Mouse (Mus musculus) small intestine, adult 2 months (tissue): Measurements from ENCODE around the gene Pa2g4. TPM values are rescaled to one million over a fixed set of nuclear protein-coding genes. Genes with fewer than 3 reads are reported as not detected.
"Not testable (repeated sequence)": the region's sequence is repeated elsewhere in the genome, so short reads cannot be mapped to it uniquely, and the experiment has no call there.

Source experiments
- H3K27ac ChIP-seq: fragments of 200-500 bp; 2 replicates; pipeline ENCODE4 v1.5.1; 2012; ENCODE audit warnings: low read depth, low read length, control low read depth, inconsistent platforms; ENCODE audit not compliant: insufficient read depth
- H3K27me3 ChIP-seq: fragments of 200-500 bp; 2 replicates; pipeline ENCODE4 v1.6.1; 2012; ENCODE audit warnings: mild to moderate bottlenecking, moderate library complexity, low read length, inconsistent platforms; ENCODE audit not compliant: control insufficient read depth, insufficient read depth
- H3K36me3 ChIP-seq: fragments of 200-500 bp; 2 replicates; pipeline ENCODE4 v1.6.1; 2012; ENCODE audit warnings: mild to moderate bottlenecking, low read length, control low read depth, inconsistent platforms; ENCODE audit not compliant: control insufficient read depth, insufficient read depth
- H3K4me1 ChIP-seq: fragments of 200-500 bp; 2 replicates; pipeline ENCODE4 v1.6.1; 2012; ENCODE audit warnings: low read length, inconsistent platforms, mixed read lengths; ENCODE audit not compliant: control insufficient read depth, insufficient read depth, insufficient read length
- H3K4me3 ChIP-seq: fragments of 200-500 bp; 2 replicates; pipeline ENCODE4 v1.5.1; 2012; ENCODE audit warnings: low read depth, mild to moderate bottlenecking, control low read depth, inconsistent platforms, low read length, moderate library complexity
- CTCF ChIP-seq: fragments of 200-500 bp; IDR thresholded peaks from 2 replicates; pipeline ENCODE4 v1.5.1; 2012; ENCODE audit warnings: low read depth, mild to moderate bottlenecking, control low read depth, inconsistent platforms, low read length, moderate library complexity, mixed read lengths; ENCODE audit not compliant: insufficient replicate concordance, insufficient read length; ENCODE audit errors: extremely low read depth
- POLR2A ChIP-seq: fragments of 200-500 bp; IDR thresholded peaks from 2 replicates; pipeline ENCODE4 v1.6.1; 2012; ENCODE audit warnings: low read depth, mild to moderate bottlenecking, control low read depth, inconsistent platforms, low read length, moderate library complexity
- WGBS: fragments of 180-500 bp; shearing (Covaris S2); methylation state at CpG from one replicate; pipeline ENCODE4 v1.1.7; 2018; 5-methylcytosine and 5-hydroxymethylcytosine counted together
- polyA plus RNA-seq: library from polyadenylated mRNA; depleted of rRNA; stranded (reverse); fragments of >200 nt; gene quantifications from 2 replicates; pipeline ENCODE4 v1.2.3, GENCODE M21; 2012

Pa2g4 gene
- polyA plus RNA-seq, 1 experiment: 6.9 TPM

DNA sequence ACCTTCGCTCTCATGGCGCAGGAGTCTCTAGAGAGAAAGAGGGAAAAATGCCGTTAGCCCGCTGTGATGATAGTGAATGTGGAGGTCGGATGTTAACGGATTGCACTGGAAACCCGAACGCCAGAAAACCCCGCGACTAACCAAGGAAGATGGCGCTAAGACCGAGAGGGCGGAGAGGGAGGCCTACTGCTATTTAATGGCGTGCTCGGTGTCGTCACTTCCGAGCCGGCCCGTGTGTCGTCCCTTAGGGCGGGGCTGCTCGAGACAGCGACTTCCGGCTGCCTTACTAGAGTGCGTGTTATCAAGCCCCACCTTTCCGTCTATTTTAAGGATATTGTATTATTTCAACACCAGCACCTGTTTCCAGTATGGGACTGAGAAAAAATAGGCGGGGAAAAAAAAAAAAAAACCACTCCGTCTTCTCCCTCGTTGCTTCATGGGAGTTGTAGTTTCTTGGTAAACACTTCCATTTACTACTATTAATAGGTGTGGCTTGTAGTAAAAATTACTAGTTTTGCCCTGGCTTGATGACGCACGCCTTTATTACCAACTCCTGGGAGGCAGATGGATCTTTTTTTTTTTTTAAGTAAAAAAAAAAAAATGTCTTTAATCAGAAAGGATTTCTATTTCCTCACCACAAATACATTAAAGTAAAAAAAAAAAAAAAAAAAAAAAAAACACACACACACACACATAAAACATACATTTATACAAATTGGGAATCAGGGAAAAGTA lies 16.7 kb downstream of the Pa2g4 start, which contains the start of gene Rpl41:
Gene Rpl41 (minus strand): TSS at position 359 of the 735 bp plus-strand sequence.
- H3K4me3 ChIP-seq: peak within 1 kb of the TSS; percentile 85
- H3K36me3 ChIP-seq: peaks cover 13% of the 10 kb centered on the region
- H3K27ac ChIP-seq: peak within 1 kb of the TSS; percentile 73
- no peaks in the 10 kb centered on the region for H3K27me3 ChIP-seq
- H3K4me1 ChIP-seq: peaks cover 2% of the 10 kb centered on the region; the same call in 1 of the 2 replicates
- peak; percentile 95 for TF ChIP-seq POLR2A
- no peak for TF ChIP-seq CTCF
- under 1% methylated on average over 31 of the region's 31 CpGs for WGBS

DNA sequence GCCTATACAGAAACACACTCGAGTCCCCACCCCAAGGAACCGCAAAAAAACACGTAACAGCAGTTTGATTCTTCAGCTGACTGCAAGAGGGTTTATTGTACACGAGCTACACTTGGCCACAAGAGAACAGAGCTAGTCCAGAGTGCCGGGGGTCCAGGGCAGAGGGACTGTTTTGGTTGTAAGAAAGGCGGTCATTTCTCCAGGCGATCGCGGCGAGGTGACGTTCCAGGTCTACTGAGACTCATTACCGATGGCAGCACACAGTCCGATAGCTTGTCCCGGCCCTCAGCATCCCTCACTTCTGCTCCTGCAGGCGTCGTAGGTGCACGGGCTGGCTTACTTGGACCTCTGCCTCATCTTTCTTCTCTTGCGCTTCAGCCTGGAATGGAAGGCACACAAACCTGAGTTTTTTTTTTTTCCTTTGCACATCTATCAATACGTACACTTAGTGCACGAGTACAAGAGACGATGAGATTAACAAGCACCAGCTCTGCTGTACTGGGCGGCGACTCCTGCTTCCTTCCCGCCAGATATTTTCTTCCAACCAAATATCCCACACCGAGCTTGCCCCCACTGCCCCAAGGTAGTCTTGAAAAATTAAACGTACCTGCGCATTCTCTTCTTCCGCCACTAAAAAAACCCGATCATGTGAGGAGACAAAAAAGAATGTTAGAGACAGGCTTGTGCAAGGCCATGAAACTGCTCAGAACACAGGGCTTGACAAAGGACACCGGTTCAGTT lies 17.6 kb downstream of the Pa2g4 start:
- H3K27me3 ChIP-seq: not testable (repeated sequence)

DNA sequence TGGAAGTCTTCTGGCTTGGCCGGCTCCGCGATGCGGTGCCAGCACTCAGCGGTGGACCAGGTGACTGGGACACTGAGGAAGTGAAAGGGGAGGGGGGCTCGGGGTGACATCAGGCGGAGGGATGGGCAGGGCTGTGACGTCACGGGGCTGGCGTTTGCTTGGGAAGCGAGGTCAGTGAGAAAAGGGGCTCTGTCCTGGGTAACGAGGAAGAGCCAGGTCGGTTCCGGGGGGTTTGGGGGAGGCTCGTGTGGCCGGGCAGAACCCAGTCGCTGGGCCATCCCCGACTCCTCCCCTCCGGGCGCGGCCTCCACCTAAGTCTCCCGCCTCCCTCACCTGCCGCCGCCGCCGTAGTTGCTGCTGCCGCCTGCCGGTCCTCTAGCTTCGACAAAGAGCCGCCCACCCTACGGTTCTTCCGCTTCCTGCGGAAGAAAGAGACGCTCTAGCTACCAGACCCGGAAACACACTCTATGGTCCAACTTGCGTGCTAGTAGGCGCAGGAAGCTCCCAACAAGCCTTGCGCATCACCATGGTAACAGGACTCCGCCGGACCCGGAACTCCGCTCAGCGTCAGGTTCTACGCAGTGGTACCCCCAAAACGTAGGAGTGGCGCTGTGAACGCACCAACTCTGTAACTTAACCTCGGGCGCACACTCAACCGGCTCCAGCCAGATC lies 18.3 kb downstream of the Pa2g4 start, which contains the start of gene Zc3h10:
Gene Zc3h10 (minus strand): TSS at position 414 of the 672 bp plus-strand sequence.
- H3K27ac ChIP-seq: peak within 1 kb of the TSS; percentile 87
- TF ChIP-seq CTCF: no peak
- TF ChIP-seq POLR2A: no peak; the same call in none of the 2 replicates
- peaks cover 20% of the 10 kb centered on the region for H3K36me3 ChIP-seq
- H3K27me3 ChIP-seq: no peaks in the 10 kb centered on the region
- H3K4me3 ChIP-seq: peak within 1 kb of the TSS; percentile 85
- peaks cover 2% of the 10 kb centered on the region; the same call in 1 of the 2 replicates for H3K4me1 ChIP-seq
- under 1% methylated on average over 50 of the region's 50 CpGs for WGBS

More for the DNA sequence above, 17.6 kb downstream of the Pa2g4 start:
- WGBS: 2% methylated on average over 30 of the region's 30 CpGs
- H3K27ac ChIP-seq: peak overlapping the region; percentile 73
- H3K36me3 ChIP-seq: peaks cover 20% of the 10 kb centered on the region
- H3K4me3 ChIP-seq: peak overlapping the region; percentile 85
- not testable (repeated sequence) for H3K4me1 ChIP-seq

DNA sequence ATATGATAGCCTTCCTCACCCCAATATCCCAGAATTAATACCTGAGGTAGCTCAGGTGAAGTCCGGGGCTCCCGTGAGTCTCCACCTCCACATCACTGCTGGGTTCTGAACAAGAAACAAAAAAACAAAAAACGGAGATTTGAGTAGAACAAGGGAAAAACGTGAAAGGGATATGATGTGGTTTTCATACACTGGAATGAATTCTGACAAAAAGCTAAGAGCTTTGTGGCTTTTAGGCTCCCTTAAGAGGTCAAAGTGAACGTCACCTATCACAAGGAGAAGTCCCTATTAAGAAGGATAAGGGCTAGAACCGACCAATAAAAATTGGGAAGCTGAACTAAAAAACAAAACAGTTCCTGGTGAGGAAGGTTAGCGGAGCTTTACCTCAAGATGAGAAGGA lies 19.0 kb downstream of the Pa2g4 start:
- peaks cover 24% of the 10 kb centered on the region for H3K36me3 ChIP-seq
- H3K27ac ChIP-seq: peak overlapping the region; percentile 87
- H3K4me3 ChIP-seq: peak overlapping the region; percentile 85
- no peaks in the 10 kb centered on the region for H3K27me3 ChIP-seq
- TF ChIP-seq CTCF (no peak), POLR2A (no peak)
- 3% methylated on average over 7 of the region's 7 CpGs for WGBS
- peaks cover 2% of the 10 kb centered on the region; the same call in 1 of the 2 replicates for H3K4me1 ChIP-seq

DNA sequence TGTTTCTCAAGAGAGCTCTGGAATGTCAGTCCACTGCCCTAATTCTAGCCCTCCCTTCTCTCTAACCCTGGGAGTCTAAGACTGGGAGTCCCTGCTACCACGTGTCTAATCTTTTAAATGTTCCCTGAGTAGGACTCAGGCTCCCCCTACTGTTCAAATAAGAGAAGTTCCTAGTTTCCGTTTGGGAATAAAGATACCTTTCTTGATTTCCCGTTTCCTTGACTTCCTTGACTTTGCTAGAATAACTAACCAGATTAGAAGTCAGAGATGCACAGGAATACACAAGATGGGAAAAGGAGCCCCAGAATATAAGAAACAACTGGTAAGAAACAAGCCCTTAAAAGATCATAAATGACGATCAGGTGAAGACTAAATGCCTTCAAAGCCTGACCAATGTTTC lies 19.4 kb downstream of the Pa2g4 start:
- Histone ChIP-seq H3K27ac (peak overlapping the region; percentile 87), H3K4me3 (no peak overlapping the region), H3K27me3 (no peaks in the 10 kb centered on the region), H3K36me3 (peaks cover 24% of the 10 kb centered on the region), H3K4me1 (peaks cover 2% of the 10 kb centered on the region; the same call in 1 of the 2 replicates)
- WGBS: 3% methylated on average over 4 of the region's 4 CpGs
- TF ChIP-seq CTCF (no peak), POLR2A (no peak)

DNA sequence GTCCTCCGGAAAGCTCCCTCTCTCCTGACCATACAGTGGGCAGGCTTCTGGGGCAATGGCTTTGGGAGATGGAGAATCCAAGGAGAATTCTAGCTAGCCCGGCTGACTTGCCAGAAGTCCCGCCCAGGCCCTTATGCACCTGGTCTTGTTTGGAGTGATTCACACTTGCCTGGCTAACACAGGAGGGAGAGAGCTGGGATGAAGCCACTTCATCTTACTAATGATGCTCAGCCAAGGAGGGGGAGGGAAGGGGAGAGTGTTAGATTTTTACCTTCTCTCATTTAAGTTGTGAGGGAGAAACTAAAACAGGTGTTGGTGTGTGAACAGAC lies 20.3 kb downstream of the Pa2g4 start:
- no peak overlapping the region for H3K27ac ChIP-seq
- no peak overlapping the region for H3K4me3 ChIP-seq
- WGBS: 73% methylated on average over 3 of the region's 3 CpGs

More for the DNA sequence above, 20.3 kb downstream of the Pa2g4 start:
- peaks cover 24% of the 10 kb centered on the region for H3K36me3 ChIP-seq
- peaks cover 2% of the 10 kb centered on the region; the same call in 1 of the 2 replicates for H3K4me1 ChIP-seq
- no peaks in the 10 kb centered on the region for H3K27me3 ChIP-seq
- TF ChIP-seq CTCF (no peak), POLR2A (no peak)
